Mouse (Mus musculus) embryonic facial prominence, embryonic 14.5 days (tissue): ENCODE measurements around the gene Map9. TPM values are rescaled to one million over a fixed set of nuclear protein-coding genes. Genes with fewer than 3 reads are reported as not detected.
"Not testable (repeated sequence)": the region's sequence is repeated elsewhere in the genome, so short reads cannot be mapped to it uniquely, and the experiment has no call there.

Experiments used
- ATAC-seq: fragments of 200-750 bp; cut with Nextera tagmentation; 2 replicates; pipeline ENCODE4 v1.8.0; 2017; ENCODE audit warnings: low read depth, moderate number of reproducible peaks, moderate TSS enrichment
- DNase-seq: peaks from one replicate; pipeline ENCODE4 v3.0.0-alpha.2; 2015; ENCODE audit warnings: low spot score
- H3K27ac ChIP-seq: fragments of 300-500 bp; sonication (generic); replicated peaks from 2 replicates; pipeline ENCODE4 v1.5.1; 2014; ENCODE audit warnings: low read depth, mild to moderate bottlenecking, low read length, moderate library complexity
- H3K27me3 ChIP-seq: fragments of 300-500 bp; sonication (generic); replicated peaks from 2 replicates; pipeline ENCODE4 v1.6.1; 2014; ENCODE audit warnings: low read length; ENCODE audit not compliant: control insufficient read depth, insufficient read depth
- H3K36me3 ChIP-seq: fragments of 300-500 bp; sonication (generic); 2 replicates; pipeline ENCODE4 v1.6.1; 2014; ENCODE audit warnings: low read length, mixed read lengths; ENCODE audit not compliant: control insufficient read depth, insufficient read depth
- H3K4me1 ChIP-seq: fragments of 300-500 bp; sonication (generic); 2 replicates; pipeline ENCODE4 v1.6.1; 2014; ENCODE audit warnings: antibody characterized with exemption, low read length; ENCODE audit not compliant: control insufficient read depth, insufficient read depth
- H3K4me2 ChIP-seq: fragments of 300-500 bp; sonication (generic); 2 replicates; pipeline ENCODE4 v1.6.1; 2014; ENCODE audit warnings: low read depth, mild to moderate bottlenecking, low read length, moderate library complexity, mixed read lengths
- H3K4me3 ChIP-seq: fragments of 300-500 bp; sonication (generic); 2 replicates; pipeline ENCODE4 v1.5.1; 2014; ENCODE audit warnings: low read depth, mild to moderate bottlenecking, low read length
- H3K9ac ChIP-seq: fragments of 300-500 bp; sonication (generic); 2 replicates; pipeline ENCODE4 v1.6.1; 2014; ENCODE audit warnings: low read depth, mild to moderate bottlenecking, low read length, moderate library complexity, mixed read lengths
- H3K9me3 ChIP-seq: fragments of 300-500 bp; sonication (generic); 2 replicates; pipeline ENCODE4 v1.6.1; 2016; ENCODE audit warnings: low read length; ENCODE audit not compliant: control insufficient read depth
- WGBS: fragments of 180-500 bp; shearing (Covaris S2); extraction: QIAGEN DNeasy Blood & Tissue Kit; methylation state at CpG from one replicate; pipeline ENCODE4 v1.1.7; 2014; 5-methylcytosine and 5-hydroxymethylcytosine counted together
- polyA plus RNA-seq: library from polyadenylated mRNA; unstranded; fragments of >200 nt; fragmentation: Nextera tagmentation; extraction: Ambion mirVana; gene quantifications from 2 replicates; pipeline ENCODE4 v1.2.1, GENCODE M21; 2014

Map9 gene
- polyA plus RNA-seq, 1 experiment from 2014 or later, result 9.9 TPM

DNA sequence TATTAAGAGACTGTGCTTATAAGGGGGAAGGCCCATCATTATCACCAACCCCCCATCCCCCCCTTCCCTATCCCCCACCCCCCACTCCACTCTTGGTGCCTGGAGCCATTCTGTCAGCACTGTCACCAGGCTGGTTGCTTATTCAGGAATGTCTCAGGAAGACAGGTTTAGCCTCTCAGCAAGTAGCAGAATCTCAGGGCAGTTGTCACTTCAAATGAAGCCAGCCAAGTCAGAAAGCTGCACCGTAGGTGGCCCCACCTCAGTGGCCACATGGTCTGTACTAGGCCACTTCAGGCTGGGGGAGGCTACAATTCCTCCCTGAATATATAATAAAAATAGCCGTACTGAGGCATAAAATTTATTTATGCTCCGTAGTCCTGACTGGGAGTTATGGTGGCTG is 83.1 kb downstream of the Map9 start:
- Histone ChIP-seq H3K9ac (no peak overlapping the region), H3K4me1 (no peaks in the 10 kb centered on the region), H3K36me3 (no peaks in the 10 kb centered on the region), H3K9me3 (no peaks in the 10 kb centered on the region), H3K27me3 (no peaks in the 10 kb centered on the region), H3K27ac (no peak overlapping the region), H3K4me3 (no peak overlapping the region), H3K4me2 (no peak overlapping the region)
- DNase-seq (no peak), ATAC-seq (no peak)
- 44% methylated on average over 3 of the region's 3 CpGs for WGBS

DNA sequence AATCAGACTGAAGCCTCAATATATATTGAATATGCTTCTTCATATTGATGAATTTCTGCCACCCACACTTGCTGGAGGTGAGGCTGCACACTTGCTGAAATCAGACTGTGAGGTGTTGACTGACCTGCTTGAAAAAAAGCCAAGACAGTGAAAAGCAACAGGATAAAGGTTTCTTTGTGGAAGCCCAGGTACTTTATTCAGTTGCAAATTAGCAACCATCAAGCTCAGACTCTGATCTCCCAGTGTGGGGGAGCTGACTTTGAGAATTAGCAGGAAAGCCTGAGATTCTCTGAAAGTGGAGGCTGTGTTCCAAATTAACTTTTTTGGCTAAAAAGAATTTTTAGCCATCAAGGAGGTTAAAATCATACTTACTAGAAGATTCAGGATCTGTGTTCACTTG is 83.8 kb downstream of the Map9 start:
- H3K4me3 ChIP-seq, DNase-seq, H3K36me3 ChIP-seq, H3K4me2 ChIP-seq, H3K9me3 ChIP-seq, H3K9ac ChIP-seq, H3K27me3 ChIP-seq, H3K4me1 ChIP-seq, H3K27ac ChIP-seq, ATAC-seq: not testable (repeated sequence)

Other genes with a start within 250 kb of the Map9 start
- 13.6 and 16.8 TPM in 2 replicates for gene Gucy1a1, start 212.3 kb upstream of the Map9 start, polyA plus RNA-seq
- 0.84 and 1.2 TPM in 2 replicates for gene Npy2r, start 190.0 kb downstream of the Map9 start, polyA plus RNA-seq